Mouse (Mus musculus) adipocyte (in vitro differentiated cells): ENCODE data around the gene Epha4.
A peak's percentile ranks its signal among the peaks of the same experiment; 100 is the strongest.

Experiments used
- DNase-seq: peaks from one replicate; pipeline ENCODE4 v3.0.0-alpha.2; 2016; ENCODE audit warnings: low spot score

Gene Epha4

GRCm38 (mm10) chr1:77484766-77485596, 29.9 kb downstream of the Epha4 start:
- DNase-seq: no peak

DNA sequence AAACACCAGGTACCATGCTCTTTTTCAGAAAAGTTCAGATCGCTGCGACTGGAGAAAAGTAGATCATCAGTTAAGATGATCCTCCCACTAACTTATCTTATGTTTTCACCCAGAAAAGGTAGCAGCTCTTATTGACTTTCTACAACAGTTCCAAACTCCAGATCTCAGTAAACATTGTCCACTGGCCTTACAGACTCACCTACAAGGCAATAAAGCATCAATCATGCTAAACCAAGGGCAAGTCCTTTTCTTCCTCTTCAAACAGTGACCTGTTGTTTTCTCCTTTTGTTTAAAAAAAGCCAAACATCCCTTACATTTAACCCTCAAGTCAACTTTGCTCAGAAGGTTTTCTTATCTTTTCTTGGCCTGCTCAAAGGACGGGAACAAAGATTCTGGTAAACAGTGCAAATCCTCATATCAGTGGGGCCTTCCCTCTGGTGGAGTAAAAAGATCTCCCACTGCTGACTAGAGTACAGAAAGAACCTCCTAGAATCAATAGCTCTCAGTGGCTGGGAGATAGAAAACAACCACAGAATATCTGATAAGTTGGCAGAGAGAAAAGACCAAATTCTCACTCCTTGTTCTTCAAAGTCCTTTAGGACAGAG, 39.0 kb downstream of the Epha4 start:
- no peak for DNase-seq

- no peak for DNase-seq
Observed at GRCm38 (mm10) chr1:77473446-77474376, 41.2 kb downstream of the Epha4 start.

DNA sequence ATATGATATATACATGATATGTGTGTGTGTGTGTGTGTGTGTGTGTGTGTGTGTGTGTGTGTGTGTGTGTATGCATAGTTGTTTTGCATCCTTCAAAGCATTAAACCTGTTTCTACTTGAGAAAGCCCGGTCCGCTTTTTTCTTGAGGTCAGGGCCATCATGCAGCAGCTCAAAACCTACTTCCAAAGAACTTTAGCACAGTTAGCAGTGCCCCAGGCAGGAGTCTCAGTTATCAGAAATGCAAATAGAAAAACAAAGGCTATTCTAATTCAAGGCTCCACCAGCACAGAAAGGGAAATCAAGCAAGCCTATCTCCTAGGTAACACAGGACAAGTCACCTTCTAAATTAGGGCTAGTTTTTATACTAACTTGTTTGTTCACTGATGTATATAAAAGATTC, 42.3 kb downstream of the Epha4 start:
- DNase-seq: no peak

DNA sequence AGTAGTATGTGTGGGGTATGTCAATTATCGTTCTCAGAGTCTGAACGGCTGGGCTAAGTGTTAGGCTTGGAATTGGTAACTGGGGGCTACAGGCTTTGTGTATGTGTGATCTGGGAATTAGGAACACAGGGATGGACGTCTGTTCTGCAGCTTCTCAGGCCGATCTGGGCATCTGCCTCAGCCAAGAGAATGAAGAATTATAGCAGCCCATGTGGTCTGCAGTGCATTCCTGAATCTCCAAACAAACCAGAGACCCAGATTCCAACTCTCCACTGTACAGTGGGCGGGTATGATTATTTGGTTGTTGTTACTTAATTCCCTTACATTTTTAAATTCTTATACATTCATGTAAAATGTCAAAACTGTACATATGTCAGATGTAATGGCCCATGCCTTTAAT, 43.4 kb downstream of the Epha4 start:
- no peak for DNase-seq

- DNase-seq: peak; percentile 4
Observed at GRCm38 (mm10) chr1:77471037-77471436, 43.9 kb downstream of the Epha4 start.

- no peak for DNase-seq
Observed at GRCm38 (mm10) chr1:77468717-77469314, 46.1 kb downstream of the Epha4 start.

DNA sequence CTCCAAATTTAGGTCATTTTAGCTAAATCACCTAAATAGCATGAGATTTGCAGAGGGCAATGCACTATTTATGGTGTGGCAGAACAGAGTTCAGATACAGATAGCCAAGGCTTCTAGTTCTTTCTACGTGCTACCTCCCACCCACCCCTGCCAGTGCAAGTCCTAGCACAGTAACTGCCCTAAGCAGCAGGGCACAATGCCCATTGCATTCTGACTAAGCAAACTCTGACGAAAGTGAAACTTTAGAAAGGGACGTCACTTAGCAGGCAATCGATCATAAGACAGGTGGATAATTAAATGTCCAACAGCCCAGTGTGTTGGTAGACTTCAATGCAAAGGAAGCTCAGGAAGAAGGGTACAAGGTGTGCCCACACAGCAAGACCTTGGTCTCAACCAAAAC, 49.4 kb downstream of the Epha4 start:
- DNase-seq: no peak

- no peak for DNase-seq
Observed at GRCm38 (mm10) chr1:77464108-77464507, 50.8 kb downstream of the Epha4 start.

DNA sequence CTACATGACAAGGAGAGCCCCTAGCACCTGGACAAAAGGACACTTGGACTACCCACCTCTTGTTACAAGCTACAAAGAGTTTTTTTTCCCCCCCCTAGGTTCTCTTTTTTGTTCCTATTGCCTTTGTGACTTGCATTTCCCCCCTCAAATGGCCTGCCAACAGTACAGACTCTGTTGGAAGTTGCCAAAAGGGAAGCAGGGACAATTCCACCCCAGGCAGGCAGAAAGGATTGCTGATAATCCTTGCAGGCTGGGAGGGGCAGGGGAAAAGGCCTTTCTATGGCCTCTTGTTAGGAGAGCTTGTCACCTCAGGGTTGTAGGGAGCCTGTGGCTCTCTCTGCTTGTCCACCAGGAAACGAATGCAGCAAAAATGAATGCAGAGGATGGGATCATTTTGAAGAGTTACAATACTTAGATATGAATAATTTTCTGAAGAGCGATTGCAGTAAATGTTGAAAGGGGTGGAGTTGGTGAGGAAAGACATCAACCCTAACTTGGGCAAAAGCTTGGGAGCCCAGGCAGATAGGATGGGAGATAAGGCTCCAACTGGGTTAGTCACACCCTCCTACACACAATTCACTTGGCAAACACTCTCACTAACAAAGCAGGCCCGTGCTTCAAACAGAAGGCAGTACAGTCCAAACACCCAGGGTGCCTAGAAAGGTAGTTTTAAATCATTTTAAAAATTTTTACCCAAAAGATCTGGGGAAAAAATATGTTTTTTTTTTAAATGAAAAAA, 52.8 kb downstream of the Epha4 start:
- DNase-seq: no peak

GRCm38 (mm10) chr1:77460831-77461629, 53.9 kb downstream of the Epha4 start:
- DNase-seq: no peak

DNA sequence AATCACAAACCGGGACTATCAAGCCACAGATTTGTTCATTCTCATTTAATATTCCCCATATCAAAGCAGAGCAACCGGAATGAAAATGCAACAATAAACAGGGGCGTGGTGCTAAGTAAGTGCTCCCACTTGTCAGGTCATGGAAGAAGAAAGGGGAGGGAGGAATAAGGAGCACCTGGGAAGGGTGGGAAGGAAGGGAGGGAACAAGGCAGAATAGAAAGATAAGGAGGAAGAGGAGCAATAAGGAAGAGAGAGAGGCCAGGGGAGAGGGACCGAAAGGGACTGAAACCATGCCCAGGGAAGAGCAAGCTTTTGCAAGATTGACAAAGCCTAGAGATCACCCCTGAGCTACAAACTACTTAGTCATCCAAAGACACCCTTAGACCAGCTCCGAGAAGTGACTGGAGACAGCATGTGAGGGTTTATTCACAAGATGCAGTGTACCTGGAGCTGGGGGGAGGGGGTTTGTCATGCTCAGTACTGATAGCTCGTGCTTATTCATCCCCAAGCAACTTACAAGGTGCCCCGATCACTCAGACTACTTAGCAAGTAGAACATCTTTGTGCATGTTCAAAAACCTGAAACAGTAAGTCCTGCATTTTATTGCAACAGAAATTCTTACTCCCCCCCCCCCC, 56.0 kb downstream of the Epha4 start:
- no peak for DNase-seq

DNA sequence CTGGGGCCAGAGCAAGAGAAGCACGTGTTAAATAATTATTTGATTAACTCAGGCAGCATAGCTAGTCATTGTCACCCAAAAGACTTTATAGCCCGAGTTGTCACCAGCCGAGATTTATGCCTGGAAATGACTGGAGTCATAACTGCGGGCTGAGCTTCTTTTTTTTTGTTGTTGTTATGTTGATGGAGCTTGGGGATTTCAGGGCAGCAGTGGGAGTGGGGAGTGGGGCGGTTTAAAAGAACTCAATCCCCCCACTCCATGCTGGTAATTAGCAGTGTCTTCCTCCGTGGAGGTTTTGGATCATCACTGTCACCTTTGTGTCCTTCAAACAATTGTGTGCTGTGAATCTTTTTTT, 57.5 kb downstream of the Epha4 start:
- DNase-seq: no peak

- DNase-seq: no peak
Observed at GRCm38 (mm10) chr1:77456695-77457445, 58.0 kb downstream of the Epha4 start.

DNA sequence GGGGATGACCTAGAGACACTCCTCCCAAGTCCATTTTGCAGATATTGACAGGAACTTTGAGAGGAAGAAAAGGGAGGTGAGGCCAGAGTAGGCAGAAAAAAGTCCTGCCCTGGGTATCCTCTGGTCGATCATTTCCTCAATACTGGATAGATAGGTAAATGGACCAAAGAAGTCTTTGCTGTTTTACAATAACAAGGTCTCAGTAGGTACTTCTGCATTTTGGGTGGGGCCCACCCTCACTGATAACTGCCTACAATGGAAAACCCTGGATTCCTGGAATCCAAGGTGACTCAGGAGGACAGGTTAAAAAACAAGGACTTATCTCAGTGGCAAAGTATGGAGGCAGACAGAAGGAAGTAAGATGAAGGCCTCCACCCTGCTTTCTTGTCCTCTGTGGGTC, 61.1 kb downstream of the Epha4 start:
- no peak for DNase-seq

GRCm38 (mm10) chr1:77452721-77453120, 62.2 kb downstream of the Epha4 start:
- DNase-seq: no peak

DNA sequence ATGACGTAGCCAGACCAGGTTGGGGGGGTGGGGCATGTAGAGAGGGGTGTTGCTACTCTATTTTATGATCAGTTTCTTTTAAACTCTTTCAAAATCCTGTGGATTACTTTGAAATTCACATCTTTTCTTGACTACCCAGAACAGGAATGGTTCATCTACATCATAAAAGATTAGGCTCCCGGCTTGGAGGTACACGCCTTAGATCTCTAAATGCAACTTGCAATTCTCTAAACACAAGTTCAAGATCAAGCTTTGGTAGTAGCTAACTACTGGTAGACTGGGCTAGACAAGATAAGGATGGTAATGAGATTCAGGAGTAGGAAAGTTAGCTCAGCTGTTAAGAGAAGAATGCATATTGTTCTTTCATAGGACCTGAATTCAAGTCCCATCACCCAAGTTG, 63.3 kb downstream of the Epha4 start:
- DNase-seq: no peak

GRCm38 (mm10) chr1:77450201-77450600, 64.7 kb downstream of the Epha4 start:
- no peak for DNase-seq

- no peak for DNase-seq
Observed at GRCm38 (mm10) chr1:77447061-77447614, 67.8 kb downstream of the Epha4 start.
